Mouse (Mus musculus): ENCODE measurements around the gene Mmp24. TPM values are rescaled to one million over a fixed set of nuclear protein-coding genes. Genes with fewer than 3 reads are reported as not detected.

Mmp24 gene
- polyA plus RNA-seq, 1 experiment from 2014 or later = 16.2 TPM

DNA sequence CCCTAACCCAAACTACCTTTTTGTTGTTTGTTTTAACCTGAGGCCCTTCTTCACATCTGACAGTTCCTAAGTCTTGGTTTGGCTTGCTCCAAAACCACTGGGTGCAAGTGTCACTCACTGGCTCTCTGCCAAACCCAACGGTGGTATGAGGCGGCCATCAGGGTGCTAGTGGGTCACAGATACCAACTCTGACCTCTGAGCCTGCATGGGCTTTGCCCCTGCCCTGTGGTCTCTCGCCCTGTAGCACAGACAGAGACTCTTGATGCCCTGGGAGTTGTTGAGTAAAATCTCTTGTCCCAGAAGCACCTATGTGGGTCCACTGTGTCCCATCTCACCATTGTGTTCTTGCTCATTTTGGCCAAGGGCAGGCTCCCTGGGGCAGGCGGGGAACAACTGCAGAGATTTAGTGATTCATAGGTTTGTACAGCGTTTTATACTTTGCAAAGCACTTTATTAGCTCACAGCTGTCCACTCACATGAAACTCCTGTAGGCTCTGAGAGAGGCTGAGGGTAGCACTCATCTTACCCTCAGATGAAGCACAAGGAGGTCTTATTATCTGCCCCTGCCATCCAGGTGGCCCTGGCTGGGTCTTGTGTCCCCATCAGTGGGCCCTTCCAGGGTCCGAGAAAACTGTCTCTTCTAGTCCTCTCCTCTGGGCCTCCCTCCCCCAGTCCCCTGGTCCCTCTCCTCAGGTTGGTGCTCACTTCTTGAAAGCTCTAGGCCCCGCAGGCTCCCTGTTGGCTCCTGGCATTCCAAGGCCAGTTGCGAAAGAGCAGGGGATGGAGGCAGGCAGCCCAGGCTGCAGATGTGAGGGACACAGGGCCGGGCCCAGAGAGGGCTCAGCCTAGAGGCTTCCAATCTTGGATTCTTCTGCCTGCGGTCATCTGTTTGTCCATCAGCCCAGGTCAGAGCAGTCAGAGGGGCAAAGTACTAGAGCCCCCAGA, 42.4 kb downstream of the Mmp24 start:
- peaks cover 29% of the 10 kb centered on the region for H3K4me1 ChIP-seq
- peak overlapping the region; percentile 54 for H3K4me3 ChIP-seq (replicated peaks)
- H3K27ac ChIP-seq (replicated peaks) = peak overlapping the region; percentile 88; the same call in 1 of the 2 replicates
- no peaks in the 10 kb centered on the region for H3K9me3 ChIP-seq (replicated peaks)
- no peak for ATAC-seq (ENCODE audit: low FRiP score)
- H3K9ac ChIP-seq (replicated peaks) = peak overlapping the region; percentile 77
- peaks cover 45% of the 10 kb centered on the region for H3K36me3 ChIP-seq
- 79% methylated on average over 10 of the region's 10 CpGs for WGBS
- H3K27me3 ChIP-seq (replicated peaks) = no peaks in the 10 kb centered on the region
- H3K4me2 ChIP-seq = peak overlapping the region; percentile 81

- H3K4me1 ChIP-seq = peaks cover 29% of the 10 kb centered on the region
- H3K4me2 ChIP-seq = peak overlapping the region; percentile 81
- 1% methylated on average over 37 of the region's 37 CpGs for WGBS
- peak; percentile 93 for ATAC-seq (ENCODE audit: low FRiP score)
- peak overlapping the region; percentile 88 for H3K27ac ChIP-seq (replicated peaks)
- H3K36me3 ChIP-seq = peaks cover 55% of the 10 kb centered on the region
- H3K9ac ChIP-seq (replicated peaks) = peak overlapping the region; percentile 77
- H3K9me3 ChIP-seq (replicated peaks) = no peaks in the 10 kb centered on the region
- peak overlapping the region; percentile 54 for H3K4me3 ChIP-seq (replicated peaks)
- H3K27me3 ChIP-seq (replicated peaks) = no peaks in the 10 kb centered on the region
Measured at GRCm38 (mm10) chr2:155818596-155819391, 43.7 kb downstream of the Mmp24 start.

DNA sequence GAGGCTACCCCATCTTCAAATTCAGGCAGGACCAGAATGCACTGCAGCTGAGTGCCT, 44.1 kb downstream of the Mmp24 start, which contains the start of gene BC029722:
Gene BC029722 (minus strand): TSS at position 35 of the 57 bp plus-strand sequence.
- peak within 1 kb of the TSS; percentile 77 for H3K9ac ChIP-seq (replicated peaks)
- H3K27me3 ChIP-seq (replicated peaks) = no peaks in the 10 kb centered on the region
- no peak for ATAC-seq (ENCODE audit: low FRiP score)
- peaks cover 55% of the 10 kb centered on the region for H3K36me3 ChIP-seq
- H3K4me2 ChIP-seq = peak within 1 kb of the TSS; percentile 81
- peak within 1 kb of the TSS; percentile 88 for H3K27ac ChIP-seq (replicated peaks)
- peak within 1 kb of the TSS; percentile 54 for H3K4me3 ChIP-seq (replicated peaks)
- peaks cover 29% of the 10 kb centered on the region for H3K4me1 ChIP-seq
- H3K9me3 ChIP-seq (replicated peaks) = no peaks in the 10 kb centered on the region

DNA sequence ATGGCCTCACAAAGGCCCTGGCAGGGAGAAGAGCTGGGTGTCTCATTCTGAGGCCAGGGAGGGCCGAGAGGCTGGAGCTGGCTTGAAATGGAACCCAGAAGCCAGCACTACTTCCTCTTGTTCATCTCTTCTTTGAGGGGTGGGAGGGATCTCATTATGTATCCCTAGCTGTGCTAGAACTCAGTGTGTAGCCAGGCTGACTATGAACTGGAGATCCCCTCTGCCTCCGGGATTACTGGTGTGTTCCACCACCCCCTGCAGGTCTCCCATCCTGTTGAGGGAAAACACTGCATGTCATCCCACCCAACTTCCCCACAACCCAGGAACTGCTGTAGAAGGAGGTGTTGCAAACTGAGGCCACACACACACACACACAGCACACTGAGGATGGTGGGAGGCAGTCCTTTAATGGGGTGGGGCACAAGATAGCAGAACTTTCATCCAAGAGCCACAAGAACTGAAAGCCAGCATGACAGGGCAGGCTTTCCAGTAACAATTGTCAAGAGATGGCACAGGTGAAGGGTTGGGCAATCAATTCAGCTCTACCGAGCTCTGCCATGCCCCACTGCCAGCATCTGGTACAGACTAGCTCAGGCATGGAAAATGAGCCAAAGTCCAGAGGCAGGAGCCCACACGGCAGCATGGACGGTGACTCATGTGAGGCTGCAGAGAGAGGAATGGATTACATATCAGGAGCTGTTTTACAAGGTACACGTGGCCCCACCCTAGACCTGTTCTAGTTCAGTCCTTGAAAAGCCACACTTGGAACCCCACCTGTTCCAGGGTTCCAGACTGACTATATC, 44.5 kb downstream of the Mmp24 start:
- Histone ChIP-seq H3K27ac (replicated peaks) (peak overlapping the region; percentile 88), H3K9ac (replicated peaks) (peak overlapping the region; percentile 77), H3K9me3 (replicated peaks) (no peaks in the 10 kb centered on the region), H3K36me3 (peaks cover 52% of the 10 kb centered on the region), H3K4me1 (peaks cover 29% of the 10 kb centered on the region), H3K4me2 (peak overlapping the region; percentile 81), H3K4me3 (replicated peaks) (peak overlapping the region; percentile 54), H3K27me3 (replicated peaks) (no peaks in the 10 kb centered on the region)
- 51% methylated on average over 6 of the region's 6 CpGs for WGBS
- peak; percentile 33 for ATAC-seq (ENCODE audit: low FRiP score)

- Histone ChIP-seq H3K4me3 (replicated peaks) (no peak overlapping the region), H3K27ac (replicated peaks) (no peak overlapping the region), H3K9me3 (replicated peaks) (no peaks in the 10 kb centered on the region), H3K4me1 (peaks cover 38% of the 10 kb centered on the region), H3K27me3 (replicated peaks) (no peaks in the 10 kb centered on the region), H3K9ac (replicated peaks) (no peak overlapping the region), H3K4me2 (no peak overlapping the region), H3K36me3 (peaks cover 45% of the 10 kb centered on the region)
- no peak for ATAC-seq (ENCODE audit: low FRiP score)
- WGBS = 97% methylated on average over 5 of the region's 5 CpGs
Measured at GRCm38 (mm10) chr2:155820779-155821178, 45.6 kb downstream of the Mmp24 start.

GRCm38 (mm10) chr2:155823722-155824121, 48.6 kb downstream of the Mmp24 start:
- 100% methylated on average over 6 of the region's 8 CpGs for WGBS
- Histone ChIP-seq H3K4me2 (no peak overlapping the region), H3K36me3 (peaks cover 32% of the 10 kb centered on the region), H3K27ac (replicated peaks) (no peak overlapping the region), H3K27me3 (replicated peaks) (no peaks in the 10 kb centered on the region), H3K4me1 (peaks cover 38% of the 10 kb centered on the region), H3K9ac (replicated peaks) (no peak overlapping the region), H3K4me3 (replicated peaks) (no peak overlapping the region), H3K9me3 (replicated peaks) (no peaks in the 10 kb centered on the region)
- no peak for ATAC-seq (ENCODE audit: low FRiP score)

DNA sequence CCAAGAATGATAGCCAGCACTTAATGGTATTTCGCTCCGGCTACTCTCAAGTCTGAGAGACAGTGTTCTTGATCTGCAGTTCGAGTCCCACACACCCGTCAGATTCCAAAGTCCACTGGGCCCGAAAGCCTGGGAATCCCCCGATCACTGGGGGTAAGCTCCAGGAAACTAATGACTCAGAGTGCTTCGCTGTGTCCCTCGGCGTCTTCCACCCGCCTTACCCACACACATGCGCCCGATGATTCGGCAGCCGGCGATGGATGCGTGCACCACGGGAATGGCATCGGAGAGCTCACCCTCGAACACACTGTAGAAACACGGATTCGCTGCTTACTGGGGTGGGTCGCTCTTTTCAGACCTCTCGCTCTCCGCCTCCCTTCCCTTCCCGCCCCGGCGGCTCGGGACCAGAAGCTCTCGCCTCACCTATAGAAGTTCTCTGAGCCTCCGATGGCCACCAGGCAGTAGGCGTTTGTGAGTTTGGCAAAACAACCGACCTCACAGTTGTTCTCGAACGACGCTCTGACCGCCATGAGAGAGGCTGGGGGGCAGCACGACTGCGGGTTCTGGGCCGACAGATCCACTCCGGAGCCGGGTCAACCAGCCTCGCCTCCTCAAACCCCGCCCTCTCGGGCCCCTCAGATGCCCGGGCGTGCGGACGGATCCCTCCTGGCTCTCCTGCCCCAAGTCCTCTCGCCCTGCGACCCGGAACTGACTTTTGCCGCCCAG, 50.9 kb downstream of the Mmp24 start:
- H3K27ac ChIP-seq (replicated peaks) = peak overlapping the region; percentile 87
- H3K36me3 ChIP-seq = peaks cover 27% of the 10 kb centered on the region
- H3K4me1 ChIP-seq = peaks cover 27% of the 10 kb centered on the region
- H3K4me2 ChIP-seq = peak overlapping the region; percentile 93
- ATAC-seq (ENCODE audit: low FRiP score) = peak; percentile 22
- H3K27me3 ChIP-seq (replicated peaks) = no peaks in the 10 kb centered on the region
- WGBS = 2% methylated on average over 52 of the region's 52 CpGs
- H3K9me3 ChIP-seq (replicated peaks) = no peaks in the 10 kb centered on the region
- H3K4me3 ChIP-seq (replicated peaks) = peak overlapping the region; percentile 69
- peak overlapping the region; percentile 73 for H3K9ac ChIP-seq (replicated peaks)

- peak; percentile 94 for ATAC-seq (ENCODE audit: low FRiP score)
- no peaks in the 10 kb centered on the region for H3K9me3 ChIP-seq (replicated peaks)
- peak within 1 kb of the TSS; percentile 69 for H3K4me3 ChIP-seq (replicated peaks)
- H3K36me3 ChIP-seq = peaks cover 21% of the 10 kb centered on the region
- H3K4me1 ChIP-seq = peaks cover 27% of the 10 kb centered on the region
- WGBS = 2% methylated on average over 27 of the region's 27 CpGs
- H3K27me3 ChIP-seq (replicated peaks) = no peaks in the 10 kb centered on the region
- H3K27ac ChIP-seq (replicated peaks) = peak within 1 kb of the TSS; percentile 87
- peak within 1 kb of the TSS; percentile 73 for H3K9ac ChIP-seq (replicated peaks)
- H3K4me2 ChIP-seq = peak within 1 kb of the TSS; percentile 93
Measured at GRCm38 (mm10) chr2:155826630-155827424, 51.7 kb downstream of the Mmp24 start, which contains the start of gene Eif6. Gene Eif6, minus strand, starts transcription at chr2:155826925.

GRCm38 (mm10) chr2:155830841-155831240, 55.7 kb downstream of the Mmp24 start:
- Histone ChIP-seq H3K36me3 (no peaks in the 10 kb centered on the region), H3K4me1 (peaks cover 16% of the 10 kb centered on the region), H3K27me3 (replicated peaks) (no peaks in the 10 kb centered on the region), H3K27ac (replicated peaks) (no peak overlapping the region), H3K4me2 (no peak overlapping the region), H3K4me3 (replicated peaks) (no peak overlapping the region), H3K9me3 (replicated peaks) (no peaks in the 10 kb centered on the region), H3K9ac (replicated peaks) (no peak overlapping the region)
- no peak for ATAC-seq (ENCODE audit: low FRiP score)
- 96% methylated on average over 8 of the region's 8 CpGs for WGBS

DNA sequence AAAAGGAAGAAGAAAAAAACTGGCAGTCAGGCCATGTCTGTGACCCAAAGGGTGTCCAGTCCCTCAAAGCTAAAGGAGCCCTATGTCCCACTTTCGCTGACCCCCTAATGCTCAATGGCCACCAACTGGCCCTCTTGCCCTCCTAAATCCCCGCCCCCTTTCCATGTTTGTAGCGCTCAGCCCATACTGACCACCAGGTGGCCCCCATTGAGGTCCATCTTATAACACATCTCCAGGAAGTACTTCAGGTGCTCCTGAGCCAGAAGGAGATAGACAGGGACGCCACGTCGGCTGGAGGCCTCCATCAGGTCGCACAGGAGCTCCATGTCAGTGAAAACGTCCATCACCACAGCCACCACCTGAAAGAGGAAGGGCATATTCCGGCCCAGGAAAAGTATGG, 56.2 kb downstream of the Mmp24 start:
- ATAC-seq (ENCODE audit: low FRiP score) = no peak
- no peaks in the 10 kb centered on the region for H3K9me3 ChIP-seq (replicated peaks)
- WGBS = 70% methylated on average over 9 of the region's 9 CpGs
- H3K27me3 ChIP-seq (replicated peaks) = no peaks in the 10 kb centered on the region
- H3K27ac ChIP-seq (replicated peaks) = no peak overlapping the region
- H3K4me3 ChIP-seq (replicated peaks) = no peak overlapping the region
- H3K36me3 ChIP-seq = no peaks in the 10 kb centered on the region
- no peak overlapping the region for H3K9ac ChIP-seq (replicated peaks)
- no peak overlapping the region for H3K4me2 ChIP-seq
- H3K4me1 ChIP-seq = peaks cover 14% of the 10 kb centered on the region

All from neural tube, embryonic 15.5 days (tissue).